Mouse (Mus musculus) ES-Bruce4 (cell line): ENCODE data around the gene Cdh23. TPM values are rescaled to one million over a fixed set of nuclear protein-coding genes. Genes with fewer than 3 reads are reported as not detected.

ENCODE experiments used
- H3K27ac ChIP-seq: 2 replicates; pipeline ENCODE4 v1.5.1; 2012; ENCODE audit warnings: low read length, inconsistent platforms; ENCODE audit not compliant: insufficient read depth
- H3K27me3 ChIP-seq: 2 replicates; pipeline ENCODE4 v1.6.1; 2012; ENCODE audit warnings: mild to moderate bottlenecking, low read length, inconsistent platforms; ENCODE audit not compliant: control insufficient read depth, poor library complexity, insufficient read depth, severe bottlenecking
- H3K36me3 ChIP-seq: 2 replicates; pipeline ENCODE4 v1.6.1; 2012; ENCODE audit warnings: inconsistent platforms, mild to moderate bottlenecking, low read length, moderate library complexity; ENCODE audit not compliant: control insufficient read depth, poor library complexity, insufficient read depth, severe bottlenecking
- H3K4me1 ChIP-seq: one replicate; pipeline ENCODE4 v1.8.1; 2011; ENCODE audit warnings: low read length; ENCODE audit not compliant: control insufficient read depth, insufficient read depth
- H3K4me3 ChIP-seq: 2 replicates; pipeline ENCODE4 v1.5.1; 2011; ENCODE audit warnings: low read depth, mild to moderate bottlenecking, low read length
- H3K9ac ChIP-seq: 2 replicates; pipeline ENCODE4 v1.6.1; 2012; ENCODE audit warnings: low read depth, mild to moderate bottlenecking, inconsistent platforms; ENCODE audit not compliant: poor library complexity, severe bottlenecking
- H3K9me3 ChIP-seq: replicated peaks from 2 replicates; pipeline ENCODE4 v1.6.1; 2012; ENCODE audit warnings: mild to moderate bottlenecking, low read length, inconsistent platforms; ENCODE audit not compliant: control insufficient read depth, poor library complexity, insufficient read depth, severe bottlenecking
- CTCF ChIP-seq: IDR thresholded peaks from one replicate; pipeline ENCODE4 v1.8.1; 2011; ENCODE audit warnings: low read depth, low read length
- EP300 ChIP-seq: IDR thresholded peaks from 2 replicates; pipeline ENCODE4 v1.6.1; 2011; ENCODE audit warnings: low read depth, low read length; ENCODE audit not compliant: insufficient read depth
- POLR2A ChIP-seq: IDR thresholded peaks from one replicate; pipeline ENCODE4 v1.8.1; 2011; ENCODE audit warnings: low read length; ENCODE audit not compliant: insufficient read depth
- polyA plus RNA-seq: library from polyadenylated mRNA; stranded (reverse); fragments of >200 nt; gene quantifications from 2 replicates; pipeline ENCODE4 v1.2.4, GENCODE M21; 2011; ENCODE audit warnings: low read depth; ENCODE audit not compliant: missing spikeins, insufficient read depth, insufficient read length

Cdh23 gene
- polyA plus RNA-seq, 1 experiment: 0.33 TPM

DNA sequence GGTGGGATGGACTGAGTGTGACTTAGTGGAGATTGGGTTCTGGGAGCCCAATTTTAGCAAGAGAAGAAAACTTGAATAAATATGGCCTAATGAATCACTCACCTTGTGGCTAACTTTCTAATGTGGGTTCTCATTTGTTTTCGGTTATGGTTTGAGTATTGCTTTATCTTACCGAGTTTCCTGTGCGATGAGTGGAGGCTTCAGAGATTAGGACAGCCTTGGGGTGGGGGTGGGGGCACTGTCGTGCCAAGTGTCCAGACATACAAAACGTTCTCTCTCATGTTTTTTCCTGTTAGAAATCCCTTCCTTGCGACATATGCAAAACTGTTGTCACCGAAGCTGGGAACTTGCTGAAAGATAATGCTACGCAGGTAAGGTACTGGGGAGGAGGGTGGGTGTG, 404.1 kb downstream of the Cdh23 start:
- no peak overlapping the region for H3K27ac ChIP-seq
- TF ChIP-seq EP300 (no peak), CTCF (no peak), POLR2A (no peak)
- H3K9ac ChIP-seq: no peak overlapping the region
- peaks cover 1% of the 10 kb centered on the region for H3K4me1 ChIP-seq
- no peaks in the 10 kb centered on the region for H3K27me3 ChIP-seq
- H3K36me3 ChIP-seq: peaks cover 11% of the 10 kb centered on the region
- H3K4me3 ChIP-seq: no peak overlapping the region
- H3K9me3 ChIP-seq: no peaks in the 10 kb centered on the region

DNA sequence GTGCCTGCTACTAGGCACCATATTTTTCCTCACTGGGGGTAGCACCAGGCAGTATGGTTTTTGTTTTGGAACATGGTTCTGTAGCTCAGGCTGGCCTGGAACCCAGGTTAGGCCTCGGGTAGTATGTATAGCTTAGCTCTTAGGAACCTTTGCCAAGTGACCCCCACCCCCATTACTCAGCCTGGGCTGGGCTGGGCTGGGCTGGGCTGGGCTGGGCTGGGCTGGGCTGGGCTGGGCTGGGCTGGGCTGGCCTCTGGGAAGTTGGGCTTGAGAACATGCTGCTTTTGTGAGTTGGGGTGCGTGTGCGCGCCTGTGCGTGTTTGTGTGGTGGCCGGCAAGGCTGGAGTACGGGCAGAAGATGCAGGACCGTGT, 405.6 kb downstream of the Cdh23 start:
- Histone ChIP-seq H3K4me1 (peaks cover 2% of the 10 kb centered on the region), H3K9me3 (no peaks in the 10 kb centered on the region), H3K36me3 (peaks cover 11% of the 10 kb centered on the region), H3K9ac (no peak overlapping the region), H3K27ac (no peak overlapping the region), H3K27me3 (no peaks in the 10 kb centered on the region), H3K4me3 (no peak overlapping the region)
- TF ChIP-seq CTCF (no peak), EP300 (no peak), POLR2A (no peak)

DNA sequence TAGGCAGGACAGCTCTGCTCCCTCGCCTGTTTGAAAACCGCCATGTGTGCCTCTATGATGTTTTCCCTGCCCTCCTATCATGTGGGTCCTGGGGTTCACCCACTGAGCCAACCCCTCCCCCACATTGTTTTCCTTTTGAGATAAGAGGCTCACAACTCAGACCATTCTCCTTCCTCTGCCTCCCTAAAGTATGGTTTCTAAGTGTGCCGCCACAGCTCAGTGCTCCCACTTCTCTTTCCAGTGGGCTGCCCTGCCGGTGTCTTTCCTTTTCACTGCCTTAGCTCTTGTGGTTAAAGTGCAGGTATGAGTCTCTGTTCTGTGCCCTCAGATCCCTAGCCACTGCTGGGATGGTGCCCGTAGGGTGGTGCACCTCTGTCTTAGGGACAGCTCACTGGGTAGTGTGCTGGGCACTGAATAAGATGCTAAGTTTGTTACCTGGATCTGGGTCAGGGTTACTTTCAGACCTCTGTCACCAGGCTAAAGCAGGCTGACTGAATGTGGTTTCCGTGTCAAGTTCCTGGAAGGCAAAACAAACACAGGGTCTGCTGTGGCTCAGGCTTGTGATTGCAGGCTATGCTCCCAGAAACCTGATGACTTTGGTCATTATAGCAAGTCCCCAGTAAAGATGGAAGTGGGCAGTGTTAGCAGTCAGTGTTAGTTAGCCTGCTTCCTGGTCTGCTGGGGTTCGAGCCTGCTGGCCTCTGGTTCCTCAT, 406.1 kb downstream of the Cdh23 start:
- H3K27ac ChIP-seq: no peak overlapping the region
- H3K27me3 ChIP-seq: no peaks in the 10 kb centered on the region
- H3K9me3 ChIP-seq: no peaks in the 10 kb centered on the region
- no peak overlapping the region for H3K4me3 ChIP-seq
- peaks cover 11% of the 10 kb centered on the region for H3K36me3 ChIP-seq
- TF ChIP-seq POLR2A (no peak), CTCF (no peak), EP300 (no peak)
- peaks cover 2% of the 10 kb centered on the region for H3K4me1 ChIP-seq
- no peak overlapping the region for H3K9ac ChIP-seq

DNA sequence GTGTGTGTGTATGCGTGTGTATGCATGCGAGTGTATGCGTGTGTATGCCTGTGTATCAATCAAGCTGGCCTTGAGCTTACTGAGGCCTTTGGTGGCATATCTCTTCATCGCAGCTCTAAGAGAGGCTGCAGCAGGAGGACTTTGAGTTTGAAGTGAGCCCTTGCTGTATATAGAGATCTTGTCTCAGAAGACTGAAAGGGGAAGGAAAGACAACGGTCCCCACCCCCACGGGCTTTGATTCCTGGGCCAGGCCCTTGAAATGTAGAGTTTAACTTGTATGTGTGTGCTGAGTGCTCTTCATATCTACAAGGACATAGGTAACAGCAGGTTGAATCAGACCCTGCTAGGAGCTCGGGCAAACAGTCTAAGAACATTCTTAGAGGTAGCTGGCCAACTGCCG, 407.1 kb downstream of the Cdh23 start:
- Histone ChIP-seq H3K9ac (no peak overlapping the region), H3K4me3 (no peak overlapping the region), H3K36me3 (peaks cover 11% of the 10 kb centered on the region), H3K9me3 (no peaks in the 10 kb centered on the region), H3K27ac (no peak overlapping the region), H3K4me1 (peaks cover 2% of the 10 kb centered on the region), H3K27me3 (no peaks in the 10 kb centered on the region)
- no peak for TF ChIP-seq EP300
- TF ChIP-seq CTCF: no peak
- TF ChIP-seq POLR2A: no peak

DNA sequence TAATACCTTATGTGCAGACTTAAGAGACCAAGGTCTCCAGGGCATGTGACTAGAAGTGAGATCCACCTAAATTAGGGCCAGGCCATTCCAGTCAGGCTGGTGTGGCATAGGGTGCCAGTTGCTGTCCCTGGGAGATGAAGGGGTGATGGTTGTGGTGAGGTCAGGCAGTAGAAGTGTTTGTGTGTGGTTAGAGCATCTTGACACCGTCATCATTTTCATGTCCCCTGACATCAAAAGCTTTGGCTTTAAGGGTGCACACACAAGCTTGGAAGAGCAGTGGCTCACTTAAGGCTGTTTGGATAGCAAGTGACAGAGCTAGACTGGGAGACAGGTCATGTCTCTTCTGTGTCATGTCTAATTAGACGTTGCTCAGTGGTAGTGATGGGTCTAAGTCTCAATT, 408.6 kb downstream of the Cdh23 start:
- H3K4me3 ChIP-seq: no peak overlapping the region
- H3K27me3 ChIP-seq: no peaks in the 10 kb centered on the region
- H3K9ac ChIP-seq: no peak overlapping the region
- H3K9me3 ChIP-seq: no peaks in the 10 kb centered on the region
- no peak overlapping the region for H3K27ac ChIP-seq
- H3K36me3 ChIP-seq: peaks cover 2% of the 10 kb centered on the region; the same call in 1 of the 2 replicates
- no peak for TF ChIP-seq POLR2A
- no peak for TF ChIP-seq CTCF
- TF ChIP-seq EP300: no peak
- H3K4me1 ChIP-seq: peaks cover 2% of the 10 kb centered on the region

DNA sequence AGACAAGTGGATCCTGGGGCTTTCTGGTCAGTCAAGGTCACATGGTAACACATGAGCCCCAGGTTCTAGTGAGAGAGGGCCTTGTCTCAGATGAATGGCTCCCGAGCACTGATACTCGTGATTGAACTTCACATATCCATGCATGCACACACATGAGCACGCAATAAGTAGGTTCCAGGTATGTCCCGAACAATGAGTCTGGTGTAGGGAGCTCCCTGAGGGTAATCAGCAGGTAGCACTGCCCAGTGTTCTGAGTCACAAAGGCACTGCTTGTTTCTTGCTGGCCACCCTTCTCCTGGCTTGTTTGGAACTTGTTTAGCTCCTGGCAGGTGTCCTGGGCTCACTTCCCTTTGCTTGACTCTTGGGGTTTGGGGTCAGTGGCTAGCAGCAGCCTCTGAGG, 409.1 kb downstream of the Cdh23 start:
- no peak for TF ChIP-seq CTCF
- TF ChIP-seq EP300: no peak
- no peak for TF ChIP-seq POLR2A
- Histone ChIP-seq H3K36me3 (no peaks in the 10 kb centered on the region), H3K4me3 (no peak overlapping the region), H3K27me3 (no peaks in the 10 kb centered on the region), H3K9ac (no peak overlapping the region), H3K27ac (no peak overlapping the region), H3K9me3 (no peaks in the 10 kb centered on the region), H3K4me1 (peaks cover 2% of the 10 kb centered on the region)
